Mouse (Mus musculus) stomach, postnatal 0 days (tissue): ENCODE data around the gene Upk3bl.

ENCODE experiments used
- CTCF ChIP-seq: IDR thresholded peaks from 2 replicates; pipeline ENCODE4 v1.5.1; 2016; ENCODE audit warnings: antibody characterized with exemption, low read depth, mild to moderate bottlenecking, moderate library complexity
- EP300 ChIP-seq: optimal IDR thresholded peaks from 2 replicates; pipeline ENCODE3; 2016; ENCODE audit warnings: antibody characterized with exemption

DNA sequence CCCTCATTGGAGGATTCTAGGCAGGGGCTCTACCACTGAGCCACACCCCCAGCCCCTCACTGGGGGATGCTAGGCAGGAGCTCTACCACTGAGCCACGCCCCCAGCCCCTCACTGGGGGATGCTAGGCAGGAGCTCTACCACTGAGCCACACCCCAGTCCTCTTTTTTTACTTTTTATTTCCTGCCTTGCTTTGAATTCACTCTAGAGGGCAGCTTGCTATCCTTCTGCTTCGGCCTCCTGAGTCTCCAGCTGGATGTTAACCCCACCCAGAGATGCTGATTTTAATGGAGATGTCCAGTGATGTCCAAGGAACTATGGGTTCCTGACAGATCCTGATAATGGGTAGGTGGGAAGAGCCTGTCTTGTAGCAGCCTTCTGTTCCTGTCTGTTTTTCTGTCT lies 15.1 kb downstream of the Upk3bl start:
- TF ChIP-seq CTCF, result no peak
- TF ChIP-seq EP300, result no peak
